Mouse (Mus musculus) erythroblast, embryonic 14.5 days (primary cell): ENCODE data around the gene Shroom1.

ENCODE experiments used
- GATA1 ChIP-seq: IDR thresholded peaks from 2 replicates; pipeline ENCODE4 v1.6.1; 2012; ENCODE audit warnings: low read length, inconsistent platforms, mixed read lengths
- TAL1 ChIP-seq: IDR thresholded peaks from 3 replicates; pipeline ENCODE4 v1.6.1; 2012; ENCODE audit warnings: low read length, inconsistent platforms, mixed read lengths

DNA sequence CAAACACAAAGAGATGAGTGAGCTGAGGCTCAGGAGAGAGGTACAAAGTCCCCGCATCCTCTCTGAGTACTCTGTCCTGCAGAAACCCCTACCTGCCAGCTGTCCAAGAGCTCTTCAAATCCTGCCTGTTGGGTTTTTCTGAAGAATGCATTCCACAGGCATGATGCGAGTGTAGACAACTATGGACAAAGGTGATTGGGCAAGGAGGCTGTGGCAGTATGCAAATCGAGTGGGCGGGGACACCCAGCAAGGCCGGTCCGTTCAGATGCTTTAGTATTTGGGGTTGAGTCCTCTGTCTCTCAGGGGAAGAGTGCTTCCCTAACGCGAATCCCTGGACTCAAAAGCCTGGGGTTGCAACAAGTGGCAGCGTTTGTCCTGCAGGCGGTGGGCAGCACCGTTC, 43.6 kb downstream of the Shroom1 start:
- no peak for TF ChIP-seq TAL1
- TF ChIP-seq GATA1 = no peak
